In the genomic region with DNA sequence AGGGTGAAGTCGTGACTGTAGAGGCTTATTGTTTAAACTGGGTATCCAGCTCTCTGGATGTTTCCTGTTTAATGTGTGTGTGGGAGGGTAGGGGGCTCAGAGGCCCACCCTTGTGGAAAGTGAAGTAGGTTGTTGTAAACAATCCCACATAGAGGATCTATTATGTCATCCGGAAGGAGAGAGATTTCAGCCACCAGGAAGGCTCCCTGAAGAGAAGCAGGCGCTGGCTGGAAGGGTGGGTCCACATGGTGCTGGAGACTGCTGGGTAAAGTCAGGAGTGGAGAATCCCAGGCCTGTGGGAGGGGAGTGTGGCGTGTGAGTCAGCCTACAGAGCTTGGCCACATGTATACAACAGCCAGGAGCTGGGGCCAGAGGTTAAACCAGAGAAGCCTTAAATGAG, we compare ENCODE assay signal across 11 mouse cellular contexts. TPM values are rescaled to one million over a fixed set of nuclear protein-coding genes. Genes with fewer than 3 reads are reported as not detected.
DNase-seq lines count a peak whose midpoint lies in the region; ATAC-seq and TF ChIP-seq lines count a peak whose summit lies in the region.
"Had no signal": no experiment of that assay in that cellular context is flagged by ENCODE, and none has a peak within 500 bp of the region (broad histone marks: within the 10 kb centered on the region; RNA-seq: fewer than 3 reads in every experiment).

No protein-coding gene starts in this region.

- H3K4me1 ChIP-seq in testis, adult 2 months (ENCODE audit: control insufficient read depth, insufficient read depth, low read length) = peaks cover 6% of the 10 kb centered on the region
- peaks cover 6% of the 10 kb centered on the region for H3K4me1 ChIP-seq in heart, adult 2 months (ENCODE audit: control insufficient read depth, insufficient read depth, low read length)
- H3K4me1 ChIP-seq in intestine, postnatal 0 days (replicated peaks; ENCODE audit: control insufficient read depth, insufficient read depth, low read length) = peaks cover 15% of the 10 kb centered on the region; the same call in 1 of the 2 replicates

- WGBS in heart, adult 2 months = 45% methylated on average over 4 of the region's 4 CpGs
- WGBS in intestine, postnatal 0 days = 18% methylated on average over 4 of the region's 4 CpGs

- H3K79me2 ChIP-seq in heart, adult 2 months (replicated peaks; ENCODE audit: control insufficient read depth, insufficient read depth, low read length) = peaks cover 2% of the 10 kb centered on the region; the same call in 1 of the 2 replicates

- no peak for TF ChIP-seq CTCF in testis, adult 2 months (IDR thresholded peaks at IDR 0.05; ENCODE audit: control insufficient read depth, insufficient read depth, insufficient replicate concordance, low read depth, low read length)
- no peak for TF ChIP-seq CTCF in heart, adult 2 months (IDR thresholded peaks at IDR 0.05)
- TF ChIP-seq CTCF in intestine, postnatal 0 days (IDR thresholded peaks at IDR 0.05; ENCODE audit: low read depth) = no peak

- no peaks in the 10 kb centered on the region for H3K9me3 ChIP-seq in intestine, postnatal 0 days (ENCODE audit: control insufficient read depth)
- H3K9me3 ChIP-seq: hindbrain, embryonic 13.5 days had no signal

- no peak overlapping the region for H3K9ac ChIP-seq in heart, adult 2 months (ENCODE audit: low read depth, low read length)
- no peak overlapping the region for H3K9ac ChIP-seq in intestine, postnatal 0 days (ENCODE audit: low read depth, low read length)
- H3K9ac ChIP-seq: forebrain, postnatal 0 days; hindbrain, embryonic 13.5 days had no signal

- ATAC-seq in intestine, postnatal 0 days = peak; percentile 50
- ATAC-seq: forebrain, postnatal 0 days had no signal

- H3K36me3 ChIP-seq in testis, adult 2 months (ENCODE audit: control insufficient read depth, insufficient read depth, low read length) = peaks cover 3% of the 10 kb centered on the region; the same call in 1 of the 2 replicates
- no peaks in the 10 kb centered on the region for H3K36me3 ChIP-seq in heart, adult 2 months (ENCODE audit: control insufficient read depth, insufficient read depth, low read length)
- peaks cover 5% of the 10 kb centered on the region; the same call in 1 of the 2 replicates for H3K36me3 ChIP-seq in intestine, postnatal 0 days (ENCODE audit: control insufficient read depth, insufficient read depth)

- peak overlapping the region; percentile 40; the same call in 1 of the 2 replicates for H3K4me2 ChIP-seq in intestine, postnatal 0 days (replicated peaks; ENCODE audit: low read depth)
- H3K4me2 ChIP-seq: hindbrain, embryonic 13.5 days had no signal

- no peak for TF ChIP-seq POLR2A in testis, adult 2 months (IDR thresholded peaks at IDR 0.05; ENCODE audit: control insufficient read depth, low read depth, low read length)
- TF ChIP-seq POLR2A in heart, adult 2 months (IDR thresholded peaks at IDR 0.05; ENCODE audit: insufficient read depth, low read depth, low read length) = no peak

- no peak for DNase-seq in testis, postnatal 10 days (ENCODE audit: low spot score)
- DNase-seq in heart, adult 2 months = peak in 1 of 2 experiments; percentile 48
- DNase-seq in yolk sac, embryonic 10.5 days (ENCODE audit: low spot score) = peak; percentile 78
- no peak for DNase-seq in layer of hippocampus, adult 8-10 months (ENCODE audit: low spot score in 2 of 2)
- DNase-seq in layer of hippocampus, postnatal 36 days = no peak
- DNase-seq: forebrain, postnatal 0 days had no signal

- TF ChIP-seq EP300 in heart, adult 2 months (IDR thresholded peaks at IDR 0.05; ENCODE audit: insufficient read depth, low read depth, low read length) = no peak

- intact Hi-C loops in heart, adult 2 months (cut with DNase I) = no loop called here

- H3K27me3 ChIP-seq in testis, adult 2 months (ENCODE audit: control insufficient read depth, insufficient read depth, low read length) = no peaks in the 10 kb centered on the region
- no peaks in the 10 kb centered on the region for H3K27me3 ChIP-seq in heart, adult 2 months (ENCODE audit: control insufficient read depth, insufficient read depth, low read length)
- no peaks in the 10 kb centered on the region for H3K27me3 ChIP-seq in intestine, postnatal 0 days (replicated peaks; ENCODE audit: control insufficient read depth, insufficient read depth, low read length)
- H3K27me3 ChIP-seq: hindbrain, embryonic 13.5 days had no signal

- no peak overlapping the region for H3K27ac ChIP-seq in testis, adult 2 months (ENCODE audit: control insufficient read depth, insufficient read depth, low read depth, low read length)
- H3K27ac ChIP-seq in heart, adult 2 months = peak overlapping the region; percentile 31; the same call in 1 of the 2 replicates
- peak overlapping the region; percentile 89 for H3K27ac ChIP-seq in intestine, postnatal 0 days (ENCODE audit: low read depth, low read length)
- H3K27ac ChIP-seq: hindbrain, embryonic 13.5 days; macrophage had no signal

- H3K4me3 ChIP-seq in testis, adult 2 months (ENCODE audit: control insufficient read depth, low read depth, low read length) = peak overlapping the region; percentile 84
- no peak overlapping the region for H3K4me3 ChIP-seq in heart, adult 2 months
- H3K4me3 ChIP-seq in intestine, postnatal 0 days (ENCODE audit: low read depth, low read length) = no peak overlapping the region
- H3K4me3 ChIP-seq: hindbrain, embryonic 13.5 days; myocyte had no signal

RNA-seq across cellular contexts. Expression of a gene that starts 1.8 kb away (rescaled TPM):
- polyA plus RNA-seq in testis, adult 2 months (2012; rRNA removed) = 123 and 139 TPM in 2 replicates
- 100 to 1,000 TPM; 438 to 443 TPM for total RNA-seq in heart, adult 2 months (2021)
- polyA plus RNA-seq in heart, adult 2 months (2012; rRNA removed) = 382 and 470 TPM in 2 replicates
- polyA plus RNA-seq in intestine, postnatal 0 days (2015; fragmentation: Nextera tagmentation; extraction: Ambion mirVana) = 81.2 and 82.9 TPM in 2 replicates
- 100 to 1,000 TPM; 146 to 162 (median 156) TPM for total RNA-seq in layer of hippocampus, adult 8-10 months (2022)
- 100 to 1,000 TPM; 138 to 142 TPM for total RNA-seq in layer of hippocampus, postnatal 36 days (2021)

RNA-seq across cellular contexts. Expression of a gene that starts 27.8 kb away (rescaled TPM):
- 2.6 and 2.7 TPM in 2 replicates for polyA plus RNA-seq in testis, adult 2 months (2012; rRNA removed)
- under 1 TPM; 0.39 to 0.47 TPM for total RNA-seq in heart, adult 2 months (2021)
- 1.1 and 1.9 TPM in 2 replicates for polyA plus RNA-seq in heart, adult 2 months (2012; rRNA removed)
- polyA plus RNA-seq in intestine, postnatal 0 days (2015; fragmentation: Nextera tagmentation; extraction: Ambion mirVana) = 0.08 and 0.09 TPM in 2 replicates
- total RNA-seq in layer of hippocampus, adult 8-10 months (2022) = 1 to 10 TPM in 3 of 4 experiments, under 1 TPM in 1; 0.94 to 3.2 (median 2.1) TPM
- total RNA-seq in layer of hippocampus, postnatal 36 days (2021) = 1 to 10 TPM in 1 of 2 experiments, under 1 TPM in 1; 0.97 to 1.6 TPM
- polyA plus RNA-seq: myocyte had no signal

RNA-seq across cellular contexts. Expression of a gene that starts 30.6 kb away (rescaled TPM):
- 72.2 and 74.2 TPM in 2 replicates for polyA plus RNA-seq in testis, adult 2 months (2012; rRNA removed)
- total RNA-seq in heart, adult 2 months (2021) = 1 to 10 TPM; 3.2 to 4.0 TPM
- polyA plus RNA-seq in heart, adult 2 months (2012; rRNA removed) = 5.9 and 6.2 TPM in 2 replicates
- polyA plus RNA-seq in intestine, postnatal 0 days (2015; fragmentation: Nextera tagmentation; extraction: Ambion mirVana) = 11.5 and 12.3 TPM in 2 replicates
- 10 to 100 TPM; 14.7 to 17.7 (median 16.2) TPM for total RNA-seq in layer of hippocampus, adult 8-10 months (2022)
- 10 to 100 TPM; 10.6 to 12.2 TPM for total RNA-seq in layer of hippocampus, postnatal 36 days (2021)

RNA-seq across cellular contexts. Expression of a gene that starts 47.3 kb away (rescaled TPM):
- 12.1 and 13.5 TPM in 2 replicates for polyA plus RNA-seq in testis, adult 2 months (2012; rRNA removed)
- 100 to 1,000 TPM; 182 to 219 TPM for total RNA-seq in heart, adult 2 months (2021)
- 251 and 268 TPM in 2 replicates for polyA plus RNA-seq in heart, adult 2 months (2012; rRNA removed)
- polyA plus RNA-seq in intestine, postnatal 0 days (2015; fragmentation: Nextera tagmentation; extraction: Ambion mirVana) = 21.9 and 25.6 TPM in 2 replicates
- 10 to 100 TPM; 53.5 to 61.3 (median 56.8) TPM for total RNA-seq in layer of hippocampus, adult 8-10 months (2022)
- total RNA-seq in layer of hippocampus, postnatal 36 days (2021) = 10 to 100 TPM; 52.1 to 57.5 TPM

RNA-seq across cellular contexts. Expression of a gene that starts 50.7 kb away (rescaled TPM):
- polyA plus RNA-seq in testis, adult 2 months (2012; rRNA removed) = 31.3 and 40.6 TPM in 2 replicates
- 10 to 100 TPM; 10.8 to 12.1 TPM for total RNA-seq in heart, adult 2 months (2021)
- 17.4 and 18.9 TPM in 2 replicates for polyA plus RNA-seq in heart, adult 2 months (2012; rRNA removed)
- polyA plus RNA-seq in intestine, postnatal 0 days (2015; fragmentation: Nextera tagmentation; extraction: Ambion mirVana) = 10.0 and 10.8 TPM in 2 replicates
- 10 to 100 TPM; 21.7 to 27.4 (median 23.0) TPM for total RNA-seq in layer of hippocampus, adult 8-10 months (2022)
- total RNA-seq in layer of hippocampus, postnatal 36 days (2021) = 10 to 100 TPM; 16.0 to 20.8 TPM
